Mouse (Mus musculus) urinary bladder, postnatal 4 days (tissue): ENCODE data around the gene Fermt2.

Experiments used
- DNase-seq, 2 experiments: peaks; one replicate each; pipeline ENCODE4 v3.0.0; 2021 to 2022; ENCODE audit warnings: low spot score in 2 of 2

The Fermt2 gene

DNA sequence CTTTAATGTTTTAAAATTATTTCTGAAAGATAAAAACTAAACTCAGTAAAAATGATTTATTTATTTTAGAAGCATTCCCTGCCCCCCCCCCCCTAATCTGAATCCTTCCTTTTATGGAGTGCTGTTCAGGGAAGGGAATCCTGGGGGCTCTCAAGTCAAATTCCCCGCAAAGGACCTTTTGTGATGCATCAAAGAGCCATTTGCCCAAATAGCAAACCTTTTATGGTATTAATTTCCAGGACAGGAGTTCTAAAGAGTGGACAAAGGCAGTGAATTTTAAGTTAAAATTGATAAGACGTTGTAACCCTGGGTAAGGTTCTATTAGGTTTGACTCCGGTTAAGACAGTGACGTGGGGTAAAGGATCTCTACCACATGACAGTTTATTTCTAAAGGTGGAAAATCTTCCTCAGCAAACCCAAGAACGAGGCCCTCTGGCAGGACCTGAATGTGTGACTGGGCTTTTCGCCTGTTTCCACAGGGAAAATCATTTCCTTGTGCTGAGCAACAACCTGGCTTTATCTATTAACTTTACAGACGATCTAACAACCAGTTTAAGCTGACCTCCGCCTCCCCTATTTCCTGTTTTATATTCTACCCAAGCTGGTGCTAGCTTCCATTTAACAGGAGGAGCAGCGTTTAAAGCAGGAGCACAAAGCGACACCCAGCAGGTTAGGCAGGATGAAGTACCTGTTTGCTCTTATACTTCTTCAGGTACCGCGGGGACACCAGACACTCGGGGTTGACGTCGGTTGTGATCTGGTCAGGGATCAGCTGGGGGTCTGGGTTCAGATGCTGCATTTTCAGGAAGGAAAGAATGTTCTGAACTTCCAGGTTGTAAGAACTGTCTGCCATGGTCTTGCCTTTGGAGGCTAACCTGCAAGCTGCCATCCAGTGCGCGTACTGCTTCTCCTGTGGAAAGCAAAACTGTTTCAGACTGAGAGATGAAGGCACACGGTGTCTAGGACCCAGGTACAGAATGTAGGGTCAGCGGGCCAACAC, 65.6 kb downstream of the Fermt2 start:
- DNase-seq: no peak

DNA sequence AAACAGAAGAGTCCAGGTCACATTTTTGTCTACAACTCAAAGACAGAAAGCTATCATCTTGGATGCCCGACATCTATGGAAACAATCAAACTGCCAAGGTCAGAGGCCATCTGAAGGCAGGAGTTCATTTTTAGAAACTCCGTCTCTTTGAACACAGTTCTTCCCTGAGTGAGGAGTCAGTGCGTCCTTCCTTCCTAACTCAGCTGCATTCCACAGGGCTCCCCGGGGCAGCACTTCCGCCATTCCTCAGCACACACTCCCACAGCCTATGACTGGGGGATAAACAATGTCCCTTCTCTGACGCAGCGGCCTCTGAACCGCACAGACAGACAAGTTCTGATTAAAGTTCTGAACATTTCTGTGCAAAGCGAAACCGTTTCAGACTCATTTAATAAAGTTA, 66.3 kb downstream of the Fermt2 start:
- peak in 1 of 2 experiments; percentile 33 for DNase-seq

GRCm38 (mm10) chr14:45462875-45463475, 66.9 kb downstream of the Fermt2 start:
- DNase-seq: no peak

- no peak for DNase-seq
These were observed 67.5 kb downstream of the Fermt2 start for GRCm38 (mm10) chr14:45462374-45462773.

- no peak for DNase-seq
These were observed 68.0 kb downstream of the Fermt2 start for GRCm38 (mm10) chr14:45461945-45462344.

GRCm38 (mm10) chr14:45460491-45460890, 69.4 kb downstream of the Fermt2 start:
- DNase-seq: no peak

- DNase-seq: no peak
These were observed 70.0 kb downstream of the Fermt2 start for GRCm38 (mm10) chr14:45459877-45460276.

- DNase-seq: no peak
These were observed 72.9 kb downstream of the Fermt2 start for GRCm38 (mm10) chr14:45457003-45457402.

DNA sequence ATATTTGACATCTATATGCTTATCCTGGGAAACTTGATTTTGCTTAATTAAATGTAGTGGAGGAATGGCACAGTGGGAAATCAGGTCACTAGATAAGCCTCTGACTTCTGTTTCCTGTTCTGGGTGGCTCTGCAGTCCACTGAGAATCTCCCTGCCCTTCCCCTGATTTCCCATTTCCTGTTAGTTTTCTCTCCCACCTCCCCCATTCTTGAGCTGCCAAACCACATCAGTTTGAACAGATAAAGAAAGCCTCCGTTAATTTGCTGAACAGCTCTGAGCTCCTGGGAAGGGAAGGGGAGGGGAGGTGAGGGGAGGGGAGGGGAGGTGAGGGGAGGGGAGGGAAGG, 73.4 kb downstream of the Fermt2 start:
- DNase-seq: no peak

GRCm38 (mm10) chr14:45455651-45456501, 74.0 kb downstream of the Fermt2 start:
- no peak for DNase-seq

GRCm38 (mm10) chr14:45453538-45454233, 76.2 kb downstream of the Fermt2 start:
- DNase-seq: no peak

GRCm38 (mm10) chr14:45452861-45453512, 76.9 kb downstream of the Fermt2 start:
- no peak for DNase-seq

DNA sequence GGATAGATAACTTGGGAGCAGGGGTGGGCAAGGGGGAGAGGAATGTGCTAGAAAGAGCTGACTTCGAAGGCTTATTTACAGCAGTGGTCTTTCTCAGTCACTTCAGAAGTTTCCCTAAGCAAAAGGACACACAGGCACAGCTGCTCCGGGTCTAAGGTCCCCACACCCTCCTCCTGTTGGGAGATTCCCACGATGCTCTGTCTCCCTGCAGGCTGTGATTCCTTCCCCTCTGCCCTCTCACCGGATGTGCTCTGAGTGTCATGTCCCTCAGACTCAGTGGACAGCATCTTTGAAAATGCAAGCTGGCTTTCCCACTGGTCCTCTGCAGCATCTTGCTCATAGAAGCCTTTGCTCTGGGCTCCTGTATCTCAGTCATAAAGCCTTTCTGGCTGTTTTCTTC, 77.8 kb downstream of the Fermt2 start:
- DNase-seq: no peak

GRCm38 (mm10) chr14:45451090-45451489, 78.8 kb downstream of the Fermt2 start:
- DNase-seq: no peak

DNA sequence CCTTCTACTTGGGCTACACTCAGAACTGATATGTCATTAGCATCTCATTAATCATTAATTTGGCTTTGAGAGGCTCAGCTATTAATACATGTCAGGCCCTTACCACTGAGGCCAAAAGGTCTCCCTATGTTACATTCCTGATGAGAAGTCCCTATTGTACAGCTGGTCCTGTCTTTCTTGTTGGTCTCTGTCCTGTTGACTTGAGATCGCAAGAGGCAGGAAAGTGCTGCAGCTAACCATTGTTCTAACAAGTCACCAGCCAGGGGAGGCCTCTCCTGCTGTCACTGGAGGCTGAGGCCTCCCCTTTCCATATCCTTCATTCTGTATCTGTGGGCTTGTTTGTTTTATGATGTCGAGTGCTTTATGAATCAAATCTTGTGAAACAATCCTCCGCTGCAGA, 83.1 kb downstream of the Fermt2 start:
- DNase-seq: no peak

DNA sequence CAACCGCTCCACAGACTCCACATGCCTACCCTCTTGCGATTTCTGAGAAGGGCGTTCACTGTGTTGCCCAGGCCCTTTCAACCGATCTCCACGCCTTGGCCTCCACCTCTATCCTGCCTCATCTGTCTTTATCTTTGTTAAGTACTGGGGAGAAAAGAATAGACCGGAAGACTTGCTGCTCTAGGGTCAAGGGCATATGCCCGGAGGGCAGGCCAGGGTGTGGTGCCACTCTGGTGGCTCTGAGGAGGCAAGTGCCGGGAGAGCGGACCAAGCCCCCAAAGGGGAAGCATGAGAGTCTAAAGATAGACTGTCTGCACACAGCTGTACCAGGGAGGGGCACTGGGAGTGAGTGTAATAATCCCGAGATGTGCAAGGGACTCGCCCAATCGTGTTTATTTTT, 84.5 kb downstream of the Fermt2 start:
- DNase-seq: no peak

DNA sequence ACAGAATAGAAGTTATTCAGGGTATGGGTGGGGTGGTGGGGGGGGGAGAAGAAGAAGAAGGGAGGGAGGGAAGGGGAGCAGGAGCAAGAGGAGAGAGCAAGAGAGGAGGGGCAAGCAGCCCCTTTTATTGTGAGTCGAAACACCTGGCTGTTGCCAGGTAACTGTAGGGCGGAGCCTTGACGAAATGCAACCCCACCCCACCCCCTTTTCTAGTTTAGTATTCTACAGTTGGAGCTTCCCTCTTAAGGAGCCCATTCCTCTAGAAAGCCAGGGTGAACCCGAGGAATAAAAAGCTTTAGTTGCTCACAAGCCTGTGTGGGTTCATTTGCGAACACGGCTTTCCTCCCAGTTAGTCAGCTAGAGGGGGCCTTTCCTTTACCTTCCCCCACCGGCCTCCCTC, 85.0 kb downstream of the Fermt2 start:
- DNase-seq: no peak

GRCm38 (mm10) chr14:45442781-45443560, 86.9 kb downstream of the Fermt2 start:
- DNase-seq: no peak

GRCm38 (mm10) chr14:45441291-45441690, 88.6 kb downstream of the Fermt2 start:
- DNase-seq: no peak

GRCm38 (mm10) chr14:45439387-45439786, 90.5 kb downstream of the Fermt2 start:
- no peak for DNase-seq
